Mouse (Mus musculus): ENCODE measurements around the gene Slc35c1. TPM values are rescaled to one million over a fixed set of nuclear protein-coding genes. Genes with fewer than 3 reads are reported as not detected.
A peak's percentile ranks its signal among the peaks of the same experiment; 100 is the strongest.

Slc35c1 gene
- 1 to 10 TPM; 6.1 to 6.6 TPM for total RNA-seq (2021)

DNA sequence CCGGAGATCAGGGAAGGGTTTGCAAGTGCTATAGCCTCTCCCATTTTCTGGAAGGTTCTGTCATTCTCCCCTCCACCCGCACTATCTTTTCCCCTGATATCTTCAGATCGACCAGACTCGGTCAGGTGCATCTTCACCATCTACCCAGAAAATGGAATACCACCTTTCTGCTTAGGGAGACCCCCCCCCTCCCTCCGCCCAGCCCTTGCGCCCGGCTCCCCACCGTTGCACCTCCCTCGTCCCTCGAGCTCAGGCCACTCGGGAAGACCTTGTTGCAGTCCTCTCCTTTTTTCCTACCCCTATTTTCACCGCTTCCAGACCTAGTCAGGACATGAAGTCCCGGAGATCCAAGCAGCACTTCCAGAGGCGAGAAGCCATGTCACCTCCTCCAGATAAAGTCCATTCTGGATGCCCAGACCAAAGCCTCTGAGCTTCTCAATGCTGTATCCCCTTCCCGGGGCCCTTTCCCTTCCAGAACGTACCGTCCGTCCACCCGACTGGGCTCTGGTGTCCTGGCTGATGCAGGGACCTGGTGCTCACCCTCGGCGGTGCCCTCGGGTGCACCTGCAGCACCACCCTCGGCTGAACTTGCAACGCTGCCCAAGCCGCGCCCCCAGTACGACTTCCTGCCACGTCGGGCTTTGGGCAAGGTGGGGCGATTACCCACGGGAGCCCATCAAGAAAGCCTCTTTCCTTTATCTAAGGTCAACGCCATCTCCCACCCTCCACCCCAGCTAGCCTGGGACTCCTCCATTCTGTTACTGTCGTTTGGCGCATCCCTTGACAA, at the start of gene Slc35c1:
TSS of gene Slc35c1 (minus strand) at position 618 of the 787 bp plus-strand sequence.
- intact Hi-C loops (cut with DNase I) = no loop called here
- DNase-seq (ENCODE audit: low spot score) = peak; percentile 14

DNA sequence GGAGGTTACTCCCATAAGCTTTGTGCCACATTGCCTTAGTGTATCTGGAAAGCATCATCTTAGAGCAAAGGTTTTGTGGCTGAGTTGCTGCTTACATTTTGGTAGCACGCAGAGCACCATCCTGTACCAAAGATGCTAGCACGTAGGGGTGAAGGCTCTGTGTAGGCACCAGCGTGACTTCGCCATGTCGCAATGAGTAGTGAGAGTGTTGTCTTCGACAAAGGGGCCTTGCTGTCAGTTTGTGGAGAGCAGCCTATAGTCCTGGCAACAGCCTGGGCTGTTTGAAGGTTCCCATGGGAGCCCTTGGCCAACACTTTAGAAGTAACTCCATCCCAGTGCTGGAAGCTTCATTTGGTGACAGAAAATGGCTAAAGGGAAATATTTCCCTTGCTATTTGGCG, 45.0 kb upstream of the Slc35c1 start:
- intact Hi-C loops (cut with DNase I) = no loop called here

DNA sequence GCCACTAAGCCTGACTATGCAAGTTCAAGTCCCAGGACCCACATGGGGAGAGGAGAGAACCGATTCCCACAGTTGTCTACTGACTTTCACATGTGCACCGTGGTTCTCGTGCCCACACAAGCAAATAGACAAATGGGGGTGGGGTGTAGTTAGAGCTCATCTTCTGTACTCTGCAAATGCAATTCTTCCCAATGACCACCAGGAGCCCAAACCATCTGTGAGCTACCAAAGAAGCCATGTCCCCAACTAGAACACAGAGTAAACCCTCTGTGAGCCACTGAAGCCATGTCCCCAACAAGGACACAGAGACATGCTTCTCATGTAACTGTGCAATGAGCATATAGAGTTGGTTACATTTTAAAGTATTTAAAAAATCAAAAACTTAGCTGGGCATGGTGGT, 43.1 kb upstream of the Slc35c1 start:
- no peak for DNase-seq (ENCODE audit: low spot score)
- intact Hi-C loops (cut with DNase I) = no loop called here

More for the DNA sequence above, 45.0 kb upstream of the Slc35c1 start:
- DNase-seq (ENCODE audit: low spot score) = no peak

DNA sequence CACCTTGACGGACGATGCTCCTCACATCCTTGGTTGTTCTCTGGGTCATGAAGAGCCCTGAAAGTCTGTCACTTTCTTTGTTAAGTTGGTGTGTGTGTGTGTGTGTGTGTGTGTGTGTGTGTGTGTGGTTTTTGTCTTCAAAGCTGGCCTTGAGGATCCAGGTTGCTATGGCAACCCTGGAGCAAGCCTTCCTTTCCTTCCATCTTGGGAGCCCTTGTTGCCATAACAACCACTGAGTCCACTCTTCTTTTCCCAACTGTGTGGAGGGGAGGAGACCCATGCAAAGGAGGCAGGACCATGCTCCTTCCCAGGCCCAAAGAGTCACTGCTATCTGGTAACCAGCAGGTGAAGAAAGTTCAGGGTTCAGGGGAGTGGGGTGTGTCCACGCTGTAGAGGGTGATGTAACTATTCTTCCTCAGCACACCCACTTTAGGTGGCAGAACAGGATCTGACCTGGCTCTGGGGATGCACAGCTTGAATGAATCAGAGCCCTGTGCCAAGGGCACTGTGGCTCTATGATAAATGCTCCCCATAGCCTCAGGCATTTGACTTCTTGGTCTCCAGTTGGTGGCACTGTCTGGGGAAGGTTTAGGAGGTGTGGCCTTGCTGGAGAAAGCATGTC, 39.5 kb upstream of the Slc35c1 start:
- intact Hi-C loops (cut with DNase I) = no loop called here
- DNase-seq (ENCODE audit: low spot score) = no peak

DNA sequence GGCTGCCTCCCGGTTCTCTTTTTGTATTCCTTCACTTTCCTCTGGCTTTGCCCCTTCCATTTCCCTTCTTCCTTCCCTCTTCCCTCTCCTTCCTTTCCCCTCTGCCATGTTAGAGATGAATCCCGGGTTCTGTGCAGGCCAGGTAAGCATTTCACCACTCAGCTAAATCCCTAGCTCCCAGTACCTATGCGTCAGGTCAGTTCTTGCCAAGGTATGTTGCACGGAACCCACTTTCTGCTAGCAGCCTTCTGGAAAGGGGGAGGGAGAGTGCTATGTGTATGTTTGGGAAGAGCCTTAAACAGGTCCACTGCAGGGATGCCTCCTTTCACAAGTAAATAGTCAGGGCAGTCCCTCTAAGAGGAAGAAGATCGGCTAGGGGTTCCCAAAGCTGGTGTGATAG, 36.8 kb upstream of the Slc35c1 start:
- intact Hi-C loops (cut with DNase I) = no loop called here
- DNase-seq (ENCODE audit: low spot score) = no peak

DNA sequence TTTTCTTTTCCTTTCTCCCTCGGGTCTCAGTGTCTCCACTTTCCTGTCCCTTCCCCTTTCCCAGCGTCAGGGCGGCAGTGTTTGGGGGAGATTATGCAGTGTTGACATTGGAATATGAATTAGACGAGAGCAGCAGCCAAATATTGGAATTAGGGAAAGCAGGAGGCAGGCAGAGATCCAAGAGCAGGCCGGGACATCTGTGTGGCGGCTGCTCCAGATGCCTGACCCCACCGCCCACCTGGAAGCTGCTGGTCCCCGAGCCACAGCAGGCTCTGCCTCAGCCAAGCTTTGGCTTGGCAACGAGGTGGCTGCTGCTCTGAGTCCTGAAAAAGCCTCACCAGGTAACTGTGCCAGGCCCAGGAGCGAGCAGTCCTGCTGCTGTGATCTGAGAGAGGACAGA, 36.3 kb upstream of the Slc35c1 start:
- intact Hi-C loops (cut with DNase I) = no loop called here
- DNase-seq (ENCODE audit: low spot score) = peak; percentile 31

DNA sequence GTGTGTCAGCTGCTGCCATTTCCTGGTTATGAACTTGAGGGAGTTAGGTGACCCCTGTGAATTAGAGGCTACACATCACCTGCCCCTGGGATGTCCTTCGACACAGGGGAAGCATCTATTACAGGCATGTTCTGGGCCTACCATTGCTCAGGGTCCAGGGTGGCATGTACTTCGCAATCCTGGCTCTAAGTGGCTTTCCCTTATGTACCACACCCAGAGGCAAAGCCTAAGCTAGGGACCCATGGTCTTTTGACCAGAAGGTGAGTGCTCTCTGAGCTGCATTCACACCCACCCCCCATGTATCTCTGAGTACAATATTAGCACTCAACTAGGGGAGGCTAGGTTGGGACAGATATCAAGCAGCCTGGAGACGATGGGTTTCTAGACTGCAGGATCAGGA, 34.6 kb upstream of the Slc35c1 start:
- intact Hi-C loops (cut with DNase I) = no loop called here
- DNase-seq (ENCODE audit: low spot score) = no peak

DNA sequence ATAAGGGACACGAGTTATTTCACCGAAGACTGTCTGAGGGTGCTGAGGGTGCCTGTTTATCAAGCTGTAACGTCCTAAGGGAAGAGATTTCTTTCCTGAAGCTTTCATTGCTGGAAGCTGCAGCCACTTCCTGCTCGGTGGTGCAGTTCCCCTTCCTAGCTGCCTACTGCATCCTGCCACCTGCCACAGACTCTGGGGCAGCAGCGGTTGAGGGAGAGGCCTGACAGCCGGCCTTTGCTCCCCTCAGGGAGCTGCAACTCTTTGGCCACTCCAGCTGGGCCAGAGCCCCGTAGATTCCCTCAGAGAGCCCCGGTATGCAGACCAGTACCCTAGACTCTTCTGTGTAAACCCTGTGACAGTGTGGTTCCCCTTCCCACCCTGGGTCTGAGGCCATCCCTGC, 34.1 kb upstream of the Slc35c1 start:
- intact Hi-C loops (cut with DNase I) = no loop called here
- DNase-seq (ENCODE audit: low spot score) = no peak

DNA sequence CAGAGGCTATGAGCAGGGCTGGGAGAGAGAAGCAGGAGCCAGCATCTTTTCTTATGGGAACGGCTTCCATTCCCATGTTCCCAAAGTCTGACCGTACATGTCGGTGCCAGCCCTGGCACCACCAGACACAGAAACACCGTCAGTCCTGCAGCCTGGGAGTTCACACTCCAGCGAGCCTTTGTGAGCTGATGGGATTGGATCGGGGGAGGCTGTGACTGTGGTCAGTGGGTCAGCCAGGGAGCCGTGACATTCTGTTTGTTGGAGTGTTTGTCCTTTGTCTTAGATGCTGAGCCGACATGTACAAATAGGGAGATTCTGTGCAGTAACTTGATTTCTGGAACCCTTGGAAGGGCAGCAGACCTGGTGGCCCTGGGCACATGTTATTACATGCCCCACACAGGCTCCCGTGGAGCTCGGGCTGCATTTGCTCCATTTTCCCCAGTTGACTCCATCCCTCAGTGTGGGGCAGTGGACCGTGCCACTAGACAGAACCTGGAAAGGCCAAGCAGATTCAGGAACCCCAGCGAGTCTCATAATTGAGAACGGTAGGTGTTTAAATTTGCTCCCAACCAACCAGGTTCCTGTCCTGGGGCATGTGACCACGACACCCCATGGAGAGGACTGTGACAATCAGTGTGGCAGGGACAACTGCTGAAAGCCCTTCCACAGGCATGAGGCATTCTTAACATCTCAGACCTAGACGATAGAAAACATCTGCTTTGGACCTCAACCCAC, 33.5 kb upstream of the Slc35c1 start:
- intact Hi-C loops (cut with DNase I) = no loop called here
- no peak for DNase-seq (ENCODE audit: low spot score)

DNA sequence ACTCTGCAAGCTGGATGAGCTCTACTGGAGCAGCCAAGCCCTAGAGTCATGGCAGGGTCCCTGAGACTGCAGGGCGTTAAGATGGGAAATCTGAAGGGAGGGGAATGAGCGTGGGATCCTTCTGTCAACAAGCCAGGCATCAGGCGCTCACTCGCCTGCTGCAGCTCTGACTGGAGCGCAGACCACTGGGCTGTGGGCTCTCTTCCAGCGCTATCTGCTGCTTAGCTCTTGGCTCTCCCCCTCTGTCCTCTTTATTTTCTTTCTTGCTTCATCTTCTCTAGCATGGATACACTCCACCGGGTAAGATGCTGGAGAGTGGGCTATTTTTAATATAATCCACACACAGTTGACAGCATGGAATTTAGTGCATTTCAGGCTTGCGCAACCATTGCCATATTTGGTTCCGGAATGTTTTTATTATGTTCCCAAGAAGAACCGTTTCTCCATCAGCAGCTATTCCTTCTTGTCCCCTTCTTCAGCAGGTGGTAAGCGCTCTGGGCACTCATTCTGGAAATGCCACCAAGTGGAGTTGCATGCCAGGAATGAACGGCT, 31.7 kb upstream of the Slc35c1 start:
- no peak for DNase-seq (ENCODE audit: low spot score)
- intact Hi-C loops (cut with DNase I) = no loop called here

DNA sequence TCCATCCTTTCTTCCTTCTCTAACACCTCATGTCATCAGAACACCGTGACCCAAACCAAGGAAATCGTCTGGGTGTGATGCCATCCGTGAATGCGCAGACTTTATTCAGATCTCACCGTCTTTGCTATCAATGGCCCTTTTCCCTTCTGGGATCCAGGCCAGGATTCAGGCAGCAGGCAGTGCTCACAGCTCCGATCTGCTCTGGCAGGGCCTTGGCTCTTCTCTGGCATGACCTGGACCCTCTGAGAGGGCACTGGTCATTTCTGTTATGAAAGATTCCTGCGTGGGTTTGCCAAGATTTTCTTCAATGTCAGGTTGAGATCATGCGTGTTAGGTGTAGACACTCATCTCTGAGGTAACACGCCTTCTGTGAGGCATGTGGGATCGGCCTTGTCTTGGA, 30.2 kb upstream of the Slc35c1 start:
- no peak for DNase-seq (ENCODE audit: low spot score)
- intact Hi-C loops (cut with DNase I) = no loop called here

DNA sequence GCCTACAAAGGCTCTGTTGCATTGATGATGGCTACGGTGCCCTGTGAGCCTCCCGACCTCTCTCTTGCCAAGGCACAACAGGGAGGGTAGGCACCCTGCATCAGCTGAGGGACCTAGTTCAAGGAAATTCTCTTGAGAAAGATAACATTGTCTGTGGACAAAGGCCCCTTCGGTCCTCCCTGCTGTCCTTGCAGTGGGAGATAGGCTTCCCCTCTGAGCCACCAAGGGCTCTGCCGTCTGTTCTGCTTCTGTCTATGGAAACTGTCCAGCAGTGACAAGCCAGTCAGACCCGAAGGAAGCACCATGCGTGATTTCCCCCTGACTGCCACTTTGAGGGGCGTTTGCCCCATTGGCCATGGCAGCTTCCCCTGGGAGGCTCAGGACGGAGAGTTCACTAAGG, 27.5 kb upstream of the Slc35c1 start:
- DNase-seq (ENCODE audit: low spot score) = no peak
- intact Hi-C loops (cut with DNase I) = loop anchor here (2.0 to 10.0 kb wide), 4 partner anchors 40 to 323 kb away; no protein-coding TSS in a partner anchor

DNA sequence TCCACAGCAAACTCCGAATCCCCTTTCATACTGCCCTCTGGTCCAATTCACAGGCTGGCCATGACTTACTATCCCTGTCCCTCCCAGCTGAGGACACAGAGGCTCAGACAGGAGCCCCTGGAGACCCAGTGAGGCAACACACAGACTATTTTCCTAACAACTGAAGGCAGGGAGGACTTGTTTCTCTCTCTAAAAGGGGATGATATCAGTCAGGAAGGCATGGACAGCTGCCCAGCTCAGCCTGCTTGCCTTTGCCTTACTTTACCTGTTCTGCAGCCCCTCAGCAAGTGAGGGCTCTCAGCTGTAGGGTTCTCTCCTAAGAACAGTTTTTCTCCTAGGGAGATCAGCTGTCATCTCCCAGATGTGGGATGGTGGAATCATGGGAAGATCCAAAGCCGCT, 26.6 kb upstream of the Slc35c1 start:
- no peak for DNase-seq (ENCODE audit: low spot score)
- intact Hi-C loops (cut with DNase I) = loop anchor here (2.0 to 10.0 kb wide), 4 partner anchors 40 to 324 kb away; no protein-coding TSS in a partner anchor

DNA sequence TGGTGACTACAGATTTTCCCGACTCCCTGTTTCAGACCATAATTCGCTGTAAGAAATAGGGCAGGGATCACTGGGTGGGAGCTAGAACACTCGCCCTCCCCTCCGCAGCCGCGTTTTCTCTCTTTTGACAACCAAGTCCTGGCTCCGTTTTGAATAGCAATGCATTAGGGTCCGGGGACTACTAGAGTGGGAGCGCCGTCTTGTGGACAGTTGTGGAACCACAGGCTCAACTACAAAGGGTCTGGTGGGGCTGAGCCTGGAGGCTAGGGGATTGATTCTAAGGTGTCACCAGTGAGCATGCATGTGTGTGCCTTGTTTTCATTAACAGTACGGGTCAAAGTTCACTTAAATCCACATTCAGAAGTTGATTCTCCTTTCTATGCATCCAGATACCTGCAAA, 26.1 kb upstream of the Slc35c1 start:
- intact Hi-C loops (cut with DNase I) = loop anchor here (2.0 to 10.0 kb wide), 4 partner anchors 41 to 324 kb away; no protein-coding TSS in a partner anchor
- DNase-seq (ENCODE audit: low spot score) = no peak

DNA sequence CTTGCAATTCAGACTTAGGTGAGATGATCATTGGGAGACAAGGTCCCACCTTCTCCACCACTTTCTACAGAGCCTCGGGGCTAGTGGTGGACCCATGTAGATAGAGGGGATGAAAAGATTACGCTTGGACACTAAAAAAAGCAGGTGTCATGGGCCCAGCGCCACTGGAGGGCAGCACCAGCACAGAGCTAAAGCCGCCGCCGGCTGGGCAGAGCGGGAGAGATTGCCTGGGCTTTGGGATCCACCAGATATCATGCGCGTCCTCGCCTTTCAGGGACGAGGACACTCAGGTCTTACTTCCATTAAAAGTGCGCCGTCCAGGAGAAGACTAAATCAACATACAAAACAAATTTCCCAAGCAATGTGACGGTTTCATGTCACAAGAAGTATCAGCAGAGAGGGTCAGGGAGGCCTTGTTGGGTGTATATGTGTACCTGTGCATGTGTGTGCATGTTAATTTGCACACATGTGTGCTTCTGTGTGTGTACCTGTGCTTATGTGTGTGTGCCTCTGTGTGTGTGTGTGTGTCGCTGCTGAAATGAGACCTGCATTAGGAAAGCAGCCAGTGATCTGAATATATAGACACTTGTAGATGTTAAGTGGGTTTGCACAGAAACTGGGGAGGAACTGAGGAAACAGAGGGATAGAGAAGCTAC, 25.4 kb upstream of the Slc35c1 start:
- intact Hi-C loops (cut with DNase I) = loop anchor here (2.0 to 10.0 kb wide), 4 partner anchors 42 to 325 kb away; no protein-coding TSS in a partner anchor
- DNase-seq (ENCODE audit: low spot score) = no peak

DNA sequence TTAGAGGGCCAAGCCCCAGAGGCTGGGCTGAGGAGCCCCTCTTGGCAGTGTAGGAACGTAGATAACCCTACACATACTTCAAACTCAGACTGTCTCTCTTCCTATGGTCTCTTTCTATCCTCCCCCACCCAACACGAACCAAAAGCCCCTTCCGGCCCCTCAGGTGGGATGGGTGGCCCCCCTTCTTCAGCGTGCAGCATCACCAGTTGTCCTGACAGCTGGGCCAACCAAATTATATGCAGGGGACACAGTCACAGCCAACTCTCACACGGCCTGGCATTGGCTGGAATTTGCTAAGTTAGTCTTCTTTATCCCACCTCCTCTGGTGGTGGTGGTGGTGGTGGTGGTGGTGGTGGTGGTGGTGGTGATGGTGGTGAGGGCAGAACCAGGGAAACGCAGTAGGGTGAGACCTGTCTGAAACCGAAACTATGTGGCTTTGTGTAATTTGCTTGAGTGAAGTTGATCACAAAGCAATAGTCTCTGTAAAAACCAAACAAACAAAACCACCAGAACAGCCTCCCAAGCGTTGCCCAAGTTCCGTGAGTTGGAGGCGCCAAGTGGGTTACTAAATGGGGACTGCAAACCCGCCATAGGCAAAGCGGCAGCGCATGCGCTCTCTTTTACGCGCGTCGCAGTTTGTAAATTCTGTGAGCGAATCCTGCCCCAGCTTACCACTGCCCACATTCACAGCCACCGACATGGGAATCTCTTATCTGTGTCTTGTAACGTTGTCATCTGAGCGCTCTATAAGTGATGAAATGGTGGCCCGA, 24.1 kb upstream of the Slc35c1 start:
- intact Hi-C loops (cut with DNase I) = loop anchor here (5.0 to 10.0 kb wide), 2 partner anchors 43 to 210 kb away; no protein-coding TSS in a partner anchor

DNA sequence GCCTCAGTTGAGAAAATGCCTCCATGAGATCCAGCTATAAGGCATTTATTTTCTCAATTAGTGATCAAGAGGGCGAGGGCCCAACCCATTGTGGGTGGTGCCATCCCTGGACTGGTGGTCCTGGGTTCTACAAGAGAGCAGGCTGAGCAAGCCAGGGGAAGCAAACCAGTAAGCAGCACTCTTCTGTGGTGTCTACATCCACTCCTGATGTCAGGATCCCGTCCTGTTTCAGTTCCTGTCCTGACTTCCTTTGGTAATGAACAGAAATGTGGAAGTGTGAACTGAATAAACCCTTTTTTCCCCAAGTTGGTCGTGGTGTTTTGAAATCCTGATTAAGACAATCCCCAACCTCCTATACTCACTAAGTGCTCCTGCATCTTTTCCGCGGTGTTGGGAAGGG, 23.2 kb upstream of the Slc35c1 start:
- intact Hi-C loops (cut with DNase I) = loop anchor here (10.0 kb wide), 1 partner anchor 211 kb away; no protein-coding TSS in a partner anchor
- DNase-seq (ENCODE audit: low spot score) = no peak

More for the DNA sequence above, 24.1 kb upstream of the Slc35c1 start:
- no peak for DNase-seq (ENCODE audit: low spot score)

DNA sequence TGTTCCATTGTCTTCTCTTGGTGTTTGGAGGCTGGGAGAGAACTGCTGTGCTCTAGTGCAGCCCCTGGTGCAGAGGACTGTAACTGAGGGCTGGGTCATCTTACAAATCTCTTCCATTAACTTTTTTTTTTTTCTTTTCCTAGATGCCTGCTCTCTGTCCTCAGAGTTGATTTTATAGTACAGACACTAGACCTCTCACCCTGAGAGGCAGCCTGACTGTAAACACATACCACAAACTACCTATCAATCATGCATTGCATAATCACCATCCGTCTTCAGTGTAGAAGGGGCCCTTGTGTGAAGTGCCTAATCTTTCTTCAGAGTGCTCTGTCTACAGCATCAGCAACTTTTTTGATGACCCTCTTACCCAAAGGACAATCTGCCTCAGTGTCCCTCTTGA, 22.2 kb upstream of the Slc35c1 start:
- intact Hi-C loops (cut with DNase I) = loop anchor here (10.0 kb wide), 1 partner anchor 212 kb away; no protein-coding TSS in a partner anchor
- no peak for DNase-seq (ENCODE audit: low spot score)

DNA sequence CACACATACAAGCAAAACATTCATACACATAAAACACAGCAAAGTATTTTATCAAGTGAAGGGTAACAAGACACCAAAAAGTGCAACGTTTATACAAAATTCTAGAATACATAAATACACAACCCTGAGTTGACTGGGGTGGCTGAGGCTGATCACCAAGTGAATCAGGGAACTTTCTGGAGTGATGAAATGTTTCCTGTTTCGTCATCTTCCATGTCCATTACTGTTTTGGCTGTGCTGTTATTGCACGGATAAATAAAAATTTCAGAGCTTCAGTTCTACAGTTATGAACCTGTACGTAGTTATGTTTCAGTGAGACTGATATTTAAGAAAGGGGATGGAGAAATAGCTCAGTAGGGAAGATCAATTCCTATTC, 18.0 kb upstream of the Slc35c1 start:
- intact Hi-C loops (cut with DNase I) = no loop called here
- no peak for DNase-seq (ENCODE audit: low spot score)
